Mouse (Mus musculus) retina, postnatal 1 day (tissue): ENCODE data around the gene Dlg4.
"Not testable (repeated sequence)": the region's sequence is repeated elsewhere in the genome, so short reads cannot be mapped to it uniquely, and the experiment has no call there.

Source experiments
- DNase-seq: peaks from one replicate; pipeline ENCODE4 v3.0.0-alpha.2; 2012

Gene Dlg4

GRCm38 (mm10) chr11:70053898-70054570 is 37.3 kb downstream of the Dlg4 start, which contains the start of gene Asgr1:
Gene Asgr1 (plus strand): TSS chr11:70054085.
- no peak for DNase-seq

DNA sequence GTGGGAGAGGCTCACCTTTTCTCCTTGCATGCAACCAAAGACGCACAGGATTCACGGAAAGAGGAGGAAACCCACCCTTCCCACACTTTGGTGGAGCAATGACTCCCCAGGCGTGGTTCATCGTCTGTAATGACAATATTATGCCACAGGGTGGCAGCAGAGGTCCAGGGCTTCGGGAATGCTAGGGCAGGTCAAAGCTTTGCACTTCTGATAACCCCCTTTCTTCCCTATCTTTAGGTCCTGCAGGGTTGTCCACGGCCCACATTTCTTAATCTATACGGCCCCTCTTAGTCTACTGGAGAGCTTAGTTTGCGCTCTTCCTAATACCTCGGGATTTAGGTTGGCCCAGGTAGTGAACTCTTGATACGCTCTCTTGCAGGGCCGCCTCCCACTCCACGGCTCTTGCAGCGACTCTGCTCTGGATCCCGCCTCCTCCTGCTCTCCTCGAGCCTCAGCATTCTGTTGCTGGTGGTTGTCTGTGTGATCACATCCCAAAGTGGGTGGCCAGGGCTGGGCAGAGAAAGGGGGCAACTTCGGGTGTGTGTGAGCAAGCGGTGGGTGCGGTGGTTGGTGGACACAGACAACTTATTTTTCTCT is 39.0 kb downstream of the Dlg4 start:
- DNase-seq: peak; percentile 76

DNA sequence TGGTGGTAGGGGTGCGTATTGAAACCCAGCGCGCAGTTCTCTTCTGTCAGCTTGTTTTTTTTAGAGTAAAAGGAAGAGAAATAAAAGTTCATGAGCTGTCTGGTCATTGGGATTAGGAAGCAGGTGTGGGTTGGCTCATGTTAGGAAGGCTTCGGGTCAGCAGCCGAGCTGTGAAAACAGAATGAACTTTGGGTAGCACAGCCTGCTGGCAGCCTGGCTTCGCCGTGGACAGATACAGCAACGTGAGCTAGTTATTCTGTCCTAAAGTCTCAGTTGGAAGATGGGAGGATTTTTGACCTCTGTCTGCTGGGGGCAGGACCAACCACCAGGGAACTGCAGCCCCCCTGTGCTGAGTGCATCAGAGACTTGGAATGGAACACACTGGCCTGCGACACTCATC is 41.1 kb downstream of the Dlg4 start:
- no peak for DNase-seq

DNA sequence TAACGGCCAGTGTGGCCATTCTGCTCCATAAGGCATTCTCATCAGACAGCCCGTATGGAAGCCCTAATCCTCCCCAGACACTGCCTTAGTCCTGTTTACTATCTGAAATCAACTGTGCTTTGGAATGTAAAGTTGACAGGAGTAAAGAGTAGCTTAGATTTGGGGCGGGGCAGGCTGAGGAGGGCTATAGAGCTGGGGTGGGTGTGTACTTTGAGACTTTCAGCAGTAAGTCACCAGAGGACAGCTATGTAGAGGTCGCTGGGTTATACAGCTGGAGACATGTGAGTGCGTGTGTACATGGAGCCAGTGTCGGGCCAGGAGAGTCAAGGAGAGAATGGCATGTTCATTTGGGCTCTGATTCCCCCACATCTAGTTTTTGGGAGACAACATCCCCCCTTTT is 43.2 kb downstream of the Dlg4 start:
- DNase-seq: no peak

DNA sequence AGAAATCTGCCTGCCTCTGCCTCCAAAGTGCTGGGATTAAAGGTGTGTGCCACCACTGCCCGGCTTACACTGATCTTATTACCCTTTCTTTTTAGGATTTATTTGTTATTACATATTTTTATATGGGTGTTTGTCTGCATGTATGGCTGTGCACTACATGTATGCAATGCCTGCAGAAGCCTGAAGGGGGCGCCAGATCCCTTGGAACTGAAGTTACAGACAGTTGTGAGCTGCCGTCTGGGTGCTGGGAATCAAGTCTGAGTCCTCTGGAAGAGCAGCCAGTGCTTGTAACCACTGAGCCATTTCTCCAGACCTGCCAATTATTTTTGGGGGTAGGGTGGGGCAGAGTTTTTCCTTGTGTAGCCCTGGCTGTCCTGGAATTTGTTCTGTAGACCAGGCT is 46.3 kb downstream of the Dlg4 start:
- no peak for DNase-seq

DNA sequence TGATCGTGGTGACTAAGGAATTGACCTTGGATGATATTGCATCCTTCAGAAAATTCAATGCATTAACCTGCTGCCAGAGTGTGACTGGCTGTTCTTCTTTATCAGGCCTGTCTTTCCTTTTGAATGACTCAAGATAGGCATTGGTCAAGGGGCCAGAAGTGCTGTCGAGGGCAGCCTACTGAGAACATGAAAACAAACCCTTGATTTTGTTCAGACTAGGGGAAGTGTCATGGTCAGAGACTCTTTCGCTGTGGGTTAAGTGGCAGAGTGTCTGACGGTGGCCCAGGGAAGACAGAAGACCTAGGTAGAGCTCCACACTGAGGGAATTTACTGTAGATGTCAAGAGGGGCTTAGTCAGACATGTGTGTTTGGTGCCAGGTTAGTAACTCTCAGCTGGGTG is 50.0 kb downstream of the Dlg4 start:
- DNase-seq: no peak

- no peak for DNase-seq
Measured at GRCm38 (mm10) chr11:70068245-70068644, 51.5 kb downstream of the Dlg4 start.

GRCm38 (mm10) chr11:70070057-70070456 is 53.3 kb downstream of the Dlg4 start:
- DNase-seq: no peak

GRCm38 (mm10) chr11:70070603-70071002 is 53.9 kb downstream of the Dlg4 start:
- DNase-seq: not testable (repeated sequence)

DNA sequence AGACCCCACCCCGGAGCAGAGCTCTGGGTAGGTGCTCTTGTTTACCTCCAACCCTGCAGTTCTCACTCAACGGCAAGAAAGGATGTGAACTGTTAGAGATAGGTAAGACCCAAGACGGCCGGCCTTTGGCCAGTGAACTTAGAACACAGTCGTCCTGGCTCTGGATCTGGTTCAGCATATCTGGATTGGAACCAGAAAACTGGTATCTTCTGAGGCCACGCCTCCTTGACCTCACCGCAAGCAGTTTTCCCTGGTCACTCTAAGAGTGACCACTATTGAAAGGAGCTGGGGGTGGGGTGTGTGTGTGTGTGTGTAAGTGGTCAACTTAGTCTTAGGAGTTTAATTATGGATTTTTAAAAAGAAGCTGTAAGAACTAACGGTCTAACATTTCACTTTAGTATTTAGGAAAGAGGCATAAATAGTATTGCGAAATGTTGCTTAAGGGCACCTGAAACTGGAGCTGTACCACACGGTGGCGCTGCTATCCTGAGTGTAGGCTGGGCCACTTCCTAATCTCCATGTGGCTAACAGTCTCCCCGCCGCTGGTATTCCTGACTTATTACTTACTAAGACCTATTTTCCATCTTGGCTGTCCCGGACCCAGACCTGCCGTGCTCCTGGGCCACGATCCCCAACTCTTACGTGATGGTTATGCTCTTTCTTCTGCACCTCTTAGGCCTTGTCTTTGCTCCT is 57.8 kb downstream of the Dlg4 start:
- DNase-seq: peak; percentile 77

- DNase-seq: no peak
Measured at GRCm38 (mm10) chr11:70075581-70075980, 58.8 kb downstream of the Dlg4 start.

DNA sequence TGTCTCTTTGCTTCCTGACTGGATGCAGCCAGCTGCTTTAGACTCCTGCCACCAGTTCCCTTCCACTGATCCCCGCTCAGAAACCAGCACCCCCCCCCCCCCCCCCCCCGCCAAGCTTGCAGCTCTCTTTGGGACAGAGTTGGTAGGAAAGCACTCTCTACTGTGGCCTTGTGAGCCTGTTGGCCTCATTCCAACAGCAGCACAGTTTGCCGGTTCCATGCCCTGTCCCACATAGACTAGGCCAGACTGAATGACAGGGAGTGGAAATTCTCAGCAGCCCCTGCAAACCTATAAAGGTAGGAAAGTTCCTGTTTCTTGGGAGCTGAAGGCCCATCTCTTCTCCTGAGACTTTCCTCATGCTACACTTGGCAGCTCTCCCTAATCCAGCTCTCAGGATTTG is 60.7 kb downstream of the Dlg4 start:
- DNase-seq: no peak

GRCm38 (mm10) chr11:70079175-70079574 is 62.4 kb downstream of the Dlg4 start:
- no peak for DNase-seq

GRCm38 (mm10) chr11:70079928-70080327 is 63.2 kb downstream of the Dlg4 start:
- DNase-seq: no peak

GRCm38 (mm10) chr11:70080803-70081590 is 64.3 kb downstream of the Dlg4 start:
- DNase-seq: peak; percentile 71

DNA sequence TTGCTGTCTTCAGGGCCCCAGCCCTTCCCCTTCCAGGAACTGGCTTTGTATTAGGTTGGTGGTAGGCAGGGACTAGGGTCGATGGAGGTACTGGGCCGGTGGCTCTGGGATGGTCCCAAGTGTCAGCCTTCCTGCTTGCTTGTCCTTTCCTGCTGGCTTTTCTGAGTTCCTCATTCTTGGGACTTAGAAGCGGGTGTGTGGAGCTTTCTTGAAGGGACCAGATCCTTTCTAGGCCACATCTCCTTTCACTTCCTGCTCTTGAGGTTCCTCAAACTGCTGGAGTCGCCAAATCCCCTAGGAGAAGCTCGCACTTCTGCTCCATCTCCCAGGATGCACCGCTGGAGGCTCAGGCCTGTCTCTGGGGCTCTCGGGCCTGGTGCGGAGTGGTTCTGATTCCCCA is 67.8 kb downstream of the Dlg4 start:
- no peak for DNase-seq

DNA sequence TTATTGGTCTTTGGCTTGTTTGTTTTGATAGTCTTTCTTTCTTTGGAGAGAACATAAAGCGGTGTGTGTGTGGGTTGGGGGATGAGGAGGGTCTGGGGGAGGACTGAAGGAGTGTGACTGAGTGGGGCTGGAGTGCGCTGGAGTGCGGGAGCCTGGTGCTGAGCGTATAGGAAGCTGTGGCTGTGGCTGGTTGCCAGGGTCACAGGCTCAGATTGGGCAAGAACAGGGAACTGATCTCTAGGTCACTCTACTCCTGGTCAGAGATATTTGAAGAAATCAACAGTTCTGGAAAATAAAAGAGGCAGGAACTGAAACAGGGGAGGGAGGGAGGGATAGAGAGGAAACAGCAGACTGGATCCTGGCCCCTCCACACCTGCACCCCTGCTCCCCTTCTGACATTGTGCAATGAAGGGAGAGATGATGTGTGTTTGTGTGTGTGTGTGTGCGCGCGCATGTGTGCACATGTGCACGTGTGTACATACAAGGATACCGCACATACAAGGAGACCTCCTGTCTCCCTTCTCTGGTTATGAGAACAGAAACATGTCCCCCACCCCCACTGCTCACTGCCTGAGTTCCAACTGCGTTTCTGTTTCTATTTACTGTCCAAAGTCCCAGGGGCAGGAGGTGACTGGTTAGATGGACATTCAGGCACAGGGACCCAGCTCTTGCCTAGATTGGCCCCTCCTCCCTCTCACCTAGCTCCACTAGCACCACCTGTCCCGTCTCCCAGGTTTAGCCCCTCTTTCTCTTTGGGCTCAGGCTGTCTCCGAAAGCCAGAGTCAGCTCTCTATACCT is 75.4 kb downstream of the Dlg4 start, which contains the start of gene Asgr2:
Gene Asgr2 (plus strand): TSS at position 659 of the 798 bp plus-strand sequence.
- no peak for DNase-seq
